Mouse (Mus musculus) hindbrain, embryonic 11.5 days (tissue): ENCODE data around the gene Glyr1. TPM values are rescaled to one million over a fixed set of nuclear protein-coding genes. Genes with fewer than 3 reads are reported as not detected.

ENCODE experiments used
- ATAC-seq: fragments of 200-750 bp; cut with Nextera tagmentation; 2 replicates; pipeline ENCODE4 v1.8.0; 2017; ENCODE audit warnings: mild to moderate bottlenecking, moderate TSS enrichment, moderate library complexity; ENCODE audit not compliant: low FRiP score
- DNase-seq: peaks from one replicate; pipeline ENCODE4 v3.0.0-alpha.2; 2015; ENCODE audit warnings: low spot score
- H3K27ac ChIP-seq: fragments of 300-500 bp; sonication (generic); 2 replicates; pipeline ENCODE4 v1.5.1; 2014; ENCODE audit warnings: mild to moderate bottlenecking, low read depth, low read length
- H3K27me3 ChIP-seq: fragments of 300-500 bp; sonication (generic); 2 replicates; pipeline ENCODE4 v1.6.1; 2014; ENCODE audit warnings: mild to moderate bottlenecking, low read length, moderate library complexity, mixed read lengths; ENCODE audit not compliant: control insufficient read depth, insufficient read depth
- H3K36me3 ChIP-seq: fragments of 300-500 bp; sonication (generic); 2 replicates; pipeline ENCODE4 v1.6.1; 2014; ENCODE audit warnings: mild to moderate bottlenecking, low read length, moderate library complexity, mixed read lengths; ENCODE audit not compliant: control insufficient read depth, insufficient read depth
- H3K4me1 ChIP-seq: fragments of 300-500 bp; sonication (generic); replicated peaks from 2 replicates; pipeline ENCODE4 v1.6.1; 2014; ENCODE audit warnings: low read length, mixed read lengths; ENCODE audit not compliant: control insufficient read depth, insufficient read depth
- H3K4me2 ChIP-seq: fragments of 300-500 bp; sonication (generic); replicated peaks from 2 replicates; pipeline ENCODE4 v1.6.1; 2014; ENCODE audit warnings: mild to moderate bottlenecking, low read depth, low read length
- H3K4me3 ChIP-seq: fragments of 300-500 bp; sonication (generic); 2 replicates; pipeline ENCODE4 v1.5.1; 2014; ENCODE audit warnings: low read depth, low read length
- H3K9ac ChIP-seq: fragments of 300-500 bp; sonication (generic); 2 replicates; pipeline ENCODE4 v1.6.1; 2014; ENCODE audit warnings: low read depth, low read length
- H3K9me3 ChIP-seq: fragments of 300-500 bp; sonication (generic); 2 replicates; pipeline ENCODE4 v1.6.1; 2016; ENCODE audit warnings: low read length; ENCODE audit not compliant: control insufficient read depth
- WGBS: fragments of 180-500 bp; shearing (Covaris S2); extraction: QIAGEN DNeasy Blood & Tissue Kit; methylation state at CpG from one replicate; pipeline ENCODE4 v1.1.7; 2014; 5-methylcytosine and 5-hydroxymethylcytosine counted together
- polyA plus RNA-seq: library from polyadenylated mRNA; unstranded; fragments of >200 nt; fragmentation: Nextera tagmentation; extraction: Ambion mirVana; gene quantifications from 2 replicates; pipeline ENCODE4 v1.2.1, GENCODE M21; 2014

Gene Glyr1
- polyA plus RNA-seq, 1 experiment from 2014 or later: 112 TPM

GRCm38 (mm10) chr16:4976180-4976579 lies 73.5 kb downstream of the Glyr1 start:
- ATAC-seq: no peak
- no peak overlapping the region for H3K9ac ChIP-seq
- no peaks in the 10 kb centered on the region for H3K4me1 ChIP-seq
- no peaks in the 10 kb centered on the region for H3K36me3 ChIP-seq
- H3K4me3 ChIP-seq: no peak overlapping the region
- WGBS: 78% methylated on average over 2 of the region's 2 CpGs
- DNase-seq: no peak
- no peaks in the 10 kb centered on the region for H3K9me3 ChIP-seq
- H3K27ac ChIP-seq: no peak overlapping the region
- H3K4me2 ChIP-seq: no peak overlapping the region
- H3K27me3 ChIP-seq: no peaks in the 10 kb centered on the region

- H3K9ac ChIP-seq: no peak overlapping the region
- no peak overlapping the region for H3K4me2 ChIP-seq
- no peaks in the 10 kb centered on the region for H3K4me1 ChIP-seq
- ATAC-seq (no peak), DNase-seq (no peak)
- no peak overlapping the region for H3K4me3 ChIP-seq
- H3K9me3 ChIP-seq: no peaks in the 10 kb centered on the region
- H3K36me3 ChIP-seq: no peaks in the 10 kb centered on the region
- 82% methylated on average over 5 of the region's 5 CpGs for WGBS
- H3K27me3 ChIP-seq: no peaks in the 10 kb centered on the region
- H3K27ac ChIP-seq: no peak overlapping the region
These were observed 75.1 kb downstream of the Glyr1 start for GRCm38 (mm10) chr16:4974521-4974920.

- no peak overlapping the region for H3K9ac ChIP-seq
- H3K27ac ChIP-seq: no peak overlapping the region
- WGBS: 82% methylated on average over 4 of the region's 4 CpGs
These were observed 78.0 kb downstream of the Glyr1 start for GRCm38 (mm10) chr16:4971626-4972025.

DNA sequence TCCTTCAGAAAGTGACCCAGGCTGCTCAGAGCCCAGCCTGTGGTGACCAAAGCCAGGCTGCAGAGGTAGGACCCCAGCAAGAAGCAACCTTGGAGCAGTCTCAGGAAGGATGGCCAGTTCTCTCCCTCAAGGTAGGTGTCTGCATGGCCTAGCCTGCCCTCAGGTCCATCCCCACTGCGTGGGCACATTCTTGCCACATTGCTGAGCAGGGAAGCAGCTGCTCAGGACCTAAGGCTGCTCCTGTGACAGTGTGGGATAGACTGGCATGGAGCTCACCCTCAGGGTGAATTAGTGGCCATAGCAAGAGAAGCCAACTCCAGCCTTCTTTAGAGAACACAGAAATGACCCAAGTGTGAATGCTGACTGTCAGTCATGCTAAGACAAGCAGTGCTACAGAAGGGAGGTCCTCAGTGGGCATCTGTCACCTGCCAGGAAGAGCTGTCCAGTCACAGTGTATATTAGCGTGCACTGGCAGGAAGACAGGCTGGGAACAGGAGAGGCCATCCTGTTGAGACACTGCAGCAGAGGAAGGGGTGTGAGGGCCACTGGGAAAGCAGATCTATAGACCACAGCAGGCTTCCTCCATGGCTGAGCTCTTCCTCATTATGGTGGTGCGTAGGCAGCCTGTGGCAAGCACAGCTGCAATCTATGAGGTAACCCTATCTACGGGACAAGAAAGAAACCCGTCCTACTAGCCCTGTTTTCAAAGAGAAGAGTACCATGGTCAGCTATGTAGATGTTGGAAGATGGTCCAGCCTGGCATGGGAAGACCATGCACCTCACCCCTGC lies 80.4 kb downstream of the Glyr1 start:
- Histone ChIP-seq H3K36me3 (no peaks in the 10 kb centered on the region), H3K4me1 (no peaks in the 10 kb centered on the region), H3K27me3 (no peaks in the 10 kb centered on the region), H3K9me3 (no peaks in the 10 kb centered on the region), H3K27ac (no peak overlapping the region), H3K4me3 (no peak overlapping the region), H3K9ac (no peak overlapping the region), H3K4me2 (no peak overlapping the region)
- DNase-seq: no peak
- ATAC-seq: no peak
- WGBS: 88% methylated on average over 5 of the region's 5 CpGs

More at GRCm38 (mm10) chr16:4971626-4972025, 78.0 kb downstream of the Glyr1 start:
- Histone ChIP-seq H3K4me2 (no peak overlapping the region), H3K4me1 (no peaks in the 10 kb centered on the region), H3K36me3 (no peaks in the 10 kb centered on the region), H3K9me3 (no peaks in the 10 kb centered on the region), H3K4me3 (no peak overlapping the region), H3K27me3 (no peaks in the 10 kb centered on the region)
- no peak for ATAC-seq
- no peak for DNase-seq

DNA sequence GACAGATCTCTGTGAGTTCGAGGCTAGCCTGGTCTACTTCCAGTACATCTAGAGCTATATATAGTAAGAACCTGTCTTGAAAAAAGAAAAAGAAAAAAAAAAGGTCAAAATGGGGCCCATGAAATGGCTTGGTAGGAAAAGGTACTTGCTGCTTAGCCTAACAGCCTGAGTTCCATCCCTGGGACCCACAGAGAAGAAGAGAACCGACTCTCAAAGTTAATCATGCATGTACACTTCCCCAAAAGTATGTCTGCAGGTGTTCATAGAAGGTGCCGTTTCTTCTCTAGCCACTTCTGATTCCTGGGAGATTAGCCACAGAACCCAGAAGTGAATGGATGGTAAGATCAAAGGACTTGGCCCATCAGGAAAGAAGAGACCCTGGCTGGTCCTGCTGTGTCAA lies 81.2 kb downstream of the Glyr1 start:
- DNase-seq (no peak), ATAC-seq (no peak)
- no peak overlapping the region for H3K9ac ChIP-seq
- H3K27ac ChIP-seq: no peak overlapping the region
- 82% methylated on average over 3 of the region's 3 CpGs for WGBS
- peaks cover under 1% of the 10 kb centered on the region; the same call in 1 of the 2 replicates for H3K4me1 ChIP-seq
- H3K27me3 ChIP-seq: no peaks in the 10 kb centered on the region
- no peaks in the 10 kb centered on the region for H3K36me3 ChIP-seq
- H3K4me3 ChIP-seq: no peak overlapping the region
- H3K4me2 ChIP-seq: no peak overlapping the region
- H3K9me3 ChIP-seq: no peaks in the 10 kb centered on the region

DNA sequence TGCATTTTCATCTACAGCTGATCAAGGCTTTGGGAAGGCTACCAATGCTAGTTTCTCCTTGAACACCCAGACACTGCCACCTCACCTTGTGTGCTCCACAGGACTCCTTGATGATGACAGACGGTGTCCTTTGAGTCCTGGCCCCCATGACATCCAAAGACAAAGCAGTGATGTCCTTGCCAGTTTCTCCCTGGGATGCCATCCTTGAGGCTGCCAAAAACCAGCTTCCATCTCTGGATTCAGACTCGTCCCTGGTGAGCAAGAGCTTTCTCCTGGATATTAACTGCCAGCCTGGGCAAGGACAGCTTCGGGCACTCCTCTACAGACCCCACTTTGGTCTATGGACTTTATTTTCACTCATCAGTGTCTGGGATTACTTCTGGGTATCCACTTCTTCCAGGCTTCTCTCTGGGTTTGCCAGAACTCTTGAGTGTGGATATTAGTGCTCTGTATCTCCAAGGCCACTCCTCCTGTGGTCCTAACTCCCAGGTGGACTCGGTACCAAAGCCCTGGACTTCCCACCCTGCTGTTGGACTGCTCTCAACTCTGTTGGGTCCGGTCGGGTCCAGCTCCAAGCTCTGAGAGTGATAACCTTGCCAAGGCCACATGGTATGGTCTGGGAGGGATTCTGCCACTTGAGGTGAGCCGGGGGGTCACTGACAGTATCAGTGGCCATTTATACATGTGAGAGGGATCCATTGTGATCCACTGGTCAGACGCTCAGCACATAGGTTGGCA lies 84.1 kb downstream of the Glyr1 start:
- Histone ChIP-seq H3K27me3 (no peaks in the 10 kb centered on the region), H3K4me1 (peaks cover 3% of the 10 kb centered on the region; the same call in 1 of the 2 replicates), H3K4me2 (peak overlapping the region; percentile 75; the same call in 1 of the 2 replicates), H3K36me3 (no peaks in the 10 kb centered on the region), H3K9ac (no peak overlapping the region), H3K9me3 (no peaks in the 10 kb centered on the region), H3K4me3 (no peak overlapping the region), H3K27ac (no peak overlapping the region)
- 86% methylated on average over 8 of the region's 8 CpGs for WGBS
- ATAC-seq: no peak
- DNase-seq: no peak

DNA sequence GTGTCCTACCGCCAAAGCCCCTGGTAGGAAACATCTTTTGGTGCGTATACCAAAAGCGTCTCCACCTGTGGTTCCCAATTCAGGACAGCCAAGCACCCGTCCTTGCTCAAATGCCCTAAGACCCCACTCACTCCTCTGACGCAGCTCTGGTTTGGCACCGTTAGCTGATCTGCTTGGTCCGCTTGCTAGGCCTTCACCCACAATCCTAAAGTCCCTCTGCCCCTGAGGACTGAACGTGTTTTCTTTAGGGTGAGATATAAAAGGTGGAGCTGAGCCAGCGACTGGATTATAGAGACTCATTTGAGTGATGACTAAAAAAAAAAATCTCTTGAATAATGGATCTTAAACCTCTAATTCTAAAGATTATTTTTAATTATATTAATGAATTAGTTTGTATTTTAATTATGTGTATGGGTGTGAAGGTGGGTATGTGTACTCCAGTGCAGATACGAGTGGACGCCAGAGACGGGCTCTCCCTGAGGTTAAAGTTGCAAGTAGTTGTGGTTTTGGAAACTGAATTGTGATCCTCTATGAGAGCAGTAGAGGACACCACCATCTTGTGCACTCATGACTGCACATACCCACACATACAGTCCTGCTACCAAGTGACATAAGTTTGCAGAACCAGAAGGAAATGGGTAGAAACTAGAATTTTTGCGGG lies 84.8 kb downstream of the Glyr1 start:
- WGBS: 27% methylated on average over 13 of the region's 13 CpGs
- Histone ChIP-seq H3K4me1 (peaks cover 3% of the 10 kb centered on the region; the same call in 1 of the 2 replicates), H3K27ac (peak overlapping the region; percentile 86), H3K4me2 (peak overlapping the region; percentile 75), H3K9me3 (no peaks in the 10 kb centered on the region), H3K27me3 (no peaks in the 10 kb centered on the region), H3K9ac (peak overlapping the region; percentile 81), H3K4me3 (peak overlapping the region; percentile 93), H3K36me3 (no peaks in the 10 kb centered on the region)
- DNase-seq: no peak
- peak; percentile 16; the same call in 1 of the 2 replicates for ATAC-seq
